Mouse (Mus musculus) Patski (cell line): ENCODE results near the gene Grxcr1. TPM values are rescaled to one million over a fixed set of nuclear protein-coding genes. Genes with fewer than 3 reads are reported as not detected.

Experiments used
- ATAC-seq: fragments of 100-300 bp; one replicate; pipeline ENCODE4 v1.8.0; 2021
- CTCF ChIA-PET: fragments of 350-600 bp; sonication (Branson Sonifier 250); formaldehyde crosslinking; loops from one replicate; lab custom pipeline; 2022; ENCODE audit warnings: inconsistent platforms; lab: Charles Lee
- POLR2A ChIA-PET: fragments of 350-600 bp; sonication (Branson Sonifier 250); formaldehyde crosslinking; loops from one replicate; lab custom pipeline; 2022; ENCODE audit warnings: antibody characterized with exemption, inconsistent platforms; lab: Charles Lee
- DNase-seq: peaks from one replicate; pipeline ENCODE4 v3.0.0-alpha.2; 2011; ENCODE audit warnings: low read depth, low spot score
- H3K27me3 ChIP-seq: fragments of 371-371 bp; one replicate; pipeline ENCODE4 v1.5.1; 2021
- CTCF ChIP-seq: fragments of 100-300 bp; IDR thresholded peaks from one replicate; pipeline ENCODE4 v1.5.1; 2021
- in situ Hi-C: fragments of 300-500 bp; cut with MboI; formaldehyde crosslinking; loops from 3 replicates; pipeline ENCODE4 v1.11.1; 2018; ENCODE audit warnings: low pct_unique_long_range_greater_than_20kb, mixed read lengths
- polyA plus RNA-seq: library from polyadenylated mRNA; unstranded; gene quantifications from one replicate; pipeline ENCODE4 v1.2.3, GENCODE M21; 2021

Gene Grxcr1
- polyA plus RNA-seq, 1 experiment from 2014 or later = not detected

DNA sequence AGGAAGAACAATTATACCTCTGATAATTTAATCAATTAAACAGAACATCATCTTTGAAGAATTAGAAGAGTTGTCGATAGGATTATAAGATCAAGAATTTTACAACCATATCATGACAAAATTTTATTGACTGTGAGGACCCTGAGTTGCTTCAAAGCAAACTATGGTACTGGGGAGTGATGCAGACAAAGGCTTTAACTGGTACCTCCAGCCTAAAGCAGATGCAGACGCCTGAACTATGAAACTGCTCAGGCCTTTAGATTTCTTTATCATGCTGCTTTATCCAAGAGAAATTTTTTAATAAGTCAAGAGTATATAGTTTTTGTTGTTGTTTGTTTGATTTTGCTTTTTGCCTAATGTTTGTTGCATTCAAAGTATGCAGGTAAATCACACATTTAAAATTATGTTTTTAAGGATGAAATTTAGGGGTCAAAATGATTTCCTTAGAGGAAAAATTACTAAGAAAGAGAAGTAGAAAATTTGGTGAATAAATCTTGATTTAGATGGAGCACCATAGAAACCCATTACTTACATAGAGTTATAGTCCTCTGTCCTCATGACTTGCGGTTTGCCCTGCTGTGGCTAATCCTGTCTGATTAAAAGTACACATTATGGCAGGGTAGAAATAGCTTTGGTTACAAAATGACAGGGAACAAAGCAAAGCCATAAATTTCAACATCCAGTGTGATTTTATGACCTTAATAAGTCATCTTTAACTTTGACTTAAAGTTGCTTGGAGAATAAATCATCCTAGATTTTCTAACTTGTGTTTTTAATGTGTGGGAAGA is 97.4 kb downstream of the Grxcr1 start:
- no peak for ATAC-seq
- TF ChIP-seq CTCF = no peak
- in situ Hi-C loops = no loop called here
- no peak for DNase-seq
- ChIA-PET POLR2A (no interaction called here), CTCF (no interaction called here)
- H3K27me3 ChIP-seq = no peaks in the 10 kb centered on the region

GRCm38 (mm10) chr5:68146818-68147217 is 115.2 kb downstream of the Grxcr1 start:
- no peak for TF ChIP-seq CTCF
- in situ Hi-C loops = no loop called here
- POLR2A ChIA-PET = no interaction called here
- DNase-seq (no peak), ATAC-seq (no peak)
- H3K27me3 ChIP-seq = no peaks in the 10 kb centered on the region
- CTCF ChIA-PET = interaction anchor here (1.8 kb wide), 1 partner anchor 11 kb away, joined by 5 read pairs; no protein-coding TSS in a partner anchor

DNA sequence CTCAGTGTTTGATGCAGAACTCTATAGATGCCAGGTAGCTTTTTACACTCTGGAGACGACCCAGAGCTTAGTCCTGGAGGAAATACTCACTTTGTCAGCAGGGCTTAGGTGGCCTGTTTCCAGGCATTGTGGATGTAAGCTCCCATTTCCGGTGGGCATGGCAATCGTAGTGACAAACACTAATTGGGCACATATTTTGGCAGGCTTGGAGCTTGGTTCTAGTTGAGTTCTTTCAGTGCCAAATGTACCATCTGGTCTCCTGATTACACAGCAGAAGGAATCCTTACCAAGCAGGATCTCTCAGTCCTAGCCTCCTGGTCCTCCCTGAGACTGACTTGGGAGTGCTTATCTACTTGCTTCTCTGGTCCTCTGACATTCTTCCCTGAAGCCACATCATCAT is 118.3 kb downstream of the Grxcr1 start:
- ATAC-seq (no peak), DNase-seq (no peak)
- no peak for TF ChIP-seq CTCF
- no peaks in the 10 kb centered on the region for H3K27me3 ChIP-seq
- ChIA-PET CTCF (interaction anchor here (1.0 kb wide), 1 partner anchor 33 kb away, joined by 3 read pairs; no protein-coding TSS in a partner anchor), POLR2A (no interaction called here)
- in situ Hi-C loops = no loop called here

DNA sequence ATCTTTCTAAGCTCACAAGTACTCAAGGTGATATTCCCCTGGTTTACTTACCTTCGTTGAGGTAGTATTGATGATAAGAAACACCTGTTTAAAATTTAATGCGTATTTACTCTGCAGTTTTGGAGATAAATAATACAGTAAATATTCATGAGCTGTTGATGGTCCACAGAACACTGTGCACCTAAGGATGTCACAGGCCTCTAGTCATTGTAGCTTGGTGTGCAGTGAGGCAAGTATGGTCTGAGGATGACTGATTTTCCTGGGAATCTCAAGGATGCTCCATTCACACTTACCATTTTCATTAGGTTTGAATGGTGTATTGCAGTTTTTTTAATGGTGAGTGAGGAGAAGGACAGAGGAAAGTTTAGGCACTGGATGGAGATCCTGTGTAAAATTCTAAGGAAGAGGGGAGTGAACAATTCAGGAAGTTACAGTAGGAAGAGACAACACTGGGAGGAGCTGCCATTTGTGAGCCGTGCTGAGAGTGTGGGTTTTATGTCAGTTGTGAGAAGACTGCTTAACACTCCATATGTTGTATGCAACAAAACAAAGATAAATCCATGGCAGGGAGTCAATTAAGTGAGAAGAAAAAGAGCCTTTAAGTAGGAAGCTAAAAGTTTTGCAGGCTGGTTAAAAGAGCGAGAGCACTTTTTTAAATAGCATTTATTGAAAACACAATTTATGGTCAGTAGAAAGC is 118.9 kb downstream of the Grxcr1 start:
- in situ Hi-C loops = no loop called here
- ATAC-seq = no peak
- TF ChIP-seq CTCF = no peak
- POLR2A ChIA-PET = no interaction called here
- H3K27me3 ChIP-seq = no peaks in the 10 kb centered on the region
- CTCF ChIA-PET = interaction anchor here (1.0 kb wide), 1 partner anchor 33 kb away, joined by 3 read pairs; no protein-coding TSS in a partner anchor
- no peak for DNase-seq

DNA sequence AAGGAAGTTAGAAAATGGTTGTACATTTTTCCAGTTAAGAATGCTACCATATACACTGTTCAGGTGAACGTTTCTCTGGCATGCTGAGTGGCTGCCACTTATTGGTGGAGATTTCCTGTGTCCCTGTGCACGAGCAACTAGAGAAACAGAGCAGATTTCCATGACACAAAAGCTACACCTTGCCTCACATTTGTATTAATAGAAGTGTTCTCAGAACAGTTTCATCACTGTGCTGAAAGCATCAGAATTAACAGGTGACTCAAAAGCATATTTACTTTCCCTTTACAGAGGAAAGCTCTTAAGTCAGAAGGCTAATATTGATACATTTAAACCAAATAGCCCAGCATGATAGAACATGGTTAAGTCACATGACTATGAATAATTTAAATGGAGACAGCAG is 130.9 kb downstream of the Grxcr1 start:
- in situ Hi-C loops = no loop called here
- H3K27me3 ChIP-seq = no peaks in the 10 kb centered on the region
- POLR2A ChIA-PET = no interaction called here
- DNase-seq = no peak
- no peak for TF ChIP-seq CTCF
- no peak for ATAC-seq
- CTCF ChIA-PET = interaction anchor here (1.3 kb wide), 1 partner anchor 21 kb away, joined by 3 read pairs; no protein-coding TSS in a partner anchor

- H3K27me3 ChIP-seq = no peaks in the 10 kb centered on the region
- TF ChIP-seq CTCF = no peak
- DNase-seq = no peak
- ChIA-PET CTCF (no interaction called here), POLR2A (no interaction called here)
- in situ Hi-C loops = no loop called here
- no peak for ATAC-seq
Observed at GRCm38 (mm10) chr5:68165954-68166353, 134.3 kb downstream of the Grxcr1 start.

Other genes starting within 250 kb of the Grxcr1 start
- gene Atp8a1, start 184.4 kb upstream of the Grxcr1 start, polyA plus RNA-seq = 1.8 TPM
- gene Gm5108, start 90.2 kb upstream of the Grxcr1 start, polyA plus RNA-seq = not detected
- not detected for gene Gm21905, start 85.4 kb upstream of the Grxcr1 start, polyA plus RNA-seq